Mouse (Mus musculus): ENCODE data around the gene Foxo3. TPM values are rescaled to one million over a fixed set of nuclear protein-coding genes. Genes with fewer than 3 reads are reported as not detected.

Gene Foxo3
- total and polyA plus RNA-seq, 3 experiments = 9.2 to 18.2 (median 12.6) TPM

DNA sequence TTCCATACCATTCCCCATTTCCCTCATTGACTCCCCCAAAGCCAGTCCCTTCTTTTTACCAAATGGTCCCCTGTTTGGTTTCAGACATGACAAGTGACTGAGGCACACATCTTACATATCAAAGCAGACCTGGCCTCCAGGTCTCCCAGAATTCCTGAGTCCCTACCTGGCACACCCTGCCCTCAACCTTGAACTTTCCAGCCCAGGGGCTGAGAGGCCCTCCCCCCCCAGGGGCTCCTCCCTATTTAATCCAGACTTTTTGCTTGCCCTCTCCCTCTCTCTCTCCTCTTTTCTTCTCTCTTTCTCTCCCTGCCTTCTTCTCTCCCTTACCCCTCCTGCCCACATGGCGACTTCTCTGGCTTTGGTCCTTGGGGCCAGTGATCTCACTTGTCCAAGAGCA lies 133.8 kb downstream of the Foxo3 start:
- DNase-seq (ENCODE audit: extremely low read depth) = no peak
- TF ChIP-seq JUND (conservative IDR thresholded peaks at IDR 0.05; ENCODE audit: low read depth, low read length) (no peak), CTCF (conservative IDR thresholded peaks at IDR 0.05 in 1 of 2, IDR thresholded peaks at IDR 0.05 in 1 of 2; ENCODE audit: low read depth in 2 of 2, low read length in 2 of 2) (no peak), BHLHE40 (IDR thresholded peaks at IDR 0.05; ENCODE audit: low read depth, low read length) (no peak), MAFK (IDR thresholded peaks at IDR 0.05; ENCODE audit: insufficient replicate concordance, low read length) (no peak), USF1 (IDR thresholded peaks at IDR 0.05; ENCODE audit: low read depth, low read length) (no peak), RCOR1 (conservative IDR thresholded peaks at IDR 0.05; ENCODE audit: low read depth, low read length) (no peak), RAD21 (IDR thresholded peaks at IDR 0.05; ENCODE audit: low read depth, low read length) (no peak), MEF2A (IDR thresholded peaks at IDR 0.05; ENCODE audit: borderline replicate concordance, low read depth, low read length) (no peak)
- Histone ChIP-seq H3K36me3 (replicated peaks in 1 of 2; ENCODE audit: control insufficient read depth in 1 of 2, insufficient read depth in 1 of 2, low read length in 1 of 2) (no peaks in the 10 kb centered on the region), H3K9ac (ENCODE audit: insufficient read depth, low read depth) (no peak overlapping the region), H3K4me1 (ENCODE audit: control insufficient read depth in 1 of 2, insufficient read depth in 2 of 2) (no peaks in the 10 kb centered on the region), H3K79me2 (replicated peaks; ENCODE audit: control insufficient read depth, extremely low read depth, insufficient read depth, poor library complexity, severe bottlenecking) (no peaks in the 10 kb centered on the region), H3K27me3 (replicated peaks) (no peaks in the 10 kb centered on the region), H3K4me2 (ENCODE audit: insufficient read depth, low read depth, poor library complexity, severe bottlenecking) (no peak overlapping the region), H3K9me3 (replicated peaks; ENCODE audit: low read length) (no peaks in the 10 kb centered on the region), H3K4me3 (replicated peaks in 1 of 3; ENCODE audit: low read depth in 2 of 3, low read length in 2 of 3, poor library complexity in 1 of 3) (no peak overlapping the region), H3K27ac (ENCODE audit: insufficient read depth, low read depth) (no peak overlapping the region)
- in situ Hi-C loops (cut with MboI; ENCODE audit: low pct_ligation_motif_present, low pct_unique_long_range_greater_than_20kb, low sequenced_read_pairs) (no loop called here), dilution Hi-C loops (cut with MboI; ENCODE audit: extremely low pct_ligation_motif_present, extremely low pct_unique_long_range_greater_than_20kb, low sequenced_read_pairs) (no loop called here)

DNA sequence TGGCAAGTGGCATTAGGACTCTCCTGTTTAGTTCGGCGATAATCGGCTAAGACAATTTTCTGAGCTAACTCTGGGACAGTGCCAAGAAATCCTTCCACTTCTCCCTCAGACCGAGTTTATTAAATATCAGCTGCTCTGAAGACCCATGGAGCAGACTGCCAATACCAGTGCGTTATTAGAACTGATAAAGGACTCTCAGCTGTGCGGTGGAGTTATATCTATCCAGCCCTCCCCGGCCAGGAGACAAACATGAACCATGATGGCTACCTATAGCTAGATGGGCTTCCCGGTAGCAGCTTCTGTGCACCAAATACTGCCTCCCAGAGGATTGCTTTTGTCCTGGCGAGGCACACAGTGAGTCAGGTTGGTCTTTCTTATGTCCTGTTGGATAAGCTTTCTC lies 134.5 kb downstream of the Foxo3 start:
- no peaks in the 10 kb centered on the region for H3K9me3 ChIP-seq (replicated peaks; ENCODE audit: low read length)
- dilution Hi-C loops (cut with MboI; ENCODE audit: extremely low pct_ligation_motif_present, extremely low pct_unique_long_range_greater_than_20kb, low sequenced_read_pairs) = no loop called here

DNA sequence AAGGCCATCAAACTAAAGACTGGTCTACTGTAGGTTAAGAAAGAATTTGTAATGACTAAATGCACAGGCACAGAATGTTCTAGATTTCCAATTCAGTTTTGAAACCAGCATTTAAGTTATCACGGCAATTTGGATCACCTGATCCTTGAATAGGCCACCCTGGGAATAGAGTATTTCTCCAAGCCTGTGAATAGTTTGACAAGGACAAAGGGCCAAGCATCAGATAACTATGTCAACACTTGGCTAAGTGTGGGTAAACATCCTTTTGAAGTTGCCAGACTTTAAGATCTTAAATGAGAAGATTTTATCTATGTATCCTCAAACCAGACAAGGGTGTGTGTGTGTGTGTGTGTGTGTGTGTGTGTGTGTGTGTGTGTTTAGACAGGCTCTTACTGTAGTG lies 136.8 kb downstream of the Foxo3 start:
- dilution Hi-C loops (cut with MboI; ENCODE audit: extremely low pct_ligation_motif_present, extremely low pct_unique_long_range_greater_than_20kb, low sequenced_read_pairs) (no loop called here), in situ Hi-C loops (cut with MboI; ENCODE audit: low pct_ligation_motif_present, low pct_unique_long_range_greater_than_20kb, low sequenced_read_pairs) (no loop called here)
- H3K9me3 ChIP-seq (replicated peaks; ENCODE audit: low read length) = no peaks in the 10 kb centered on the region
- H3K9ac ChIP-seq (ENCODE audit: insufficient read depth, low read depth) = no peak overlapping the region
- no peak overlapping the region for H3K4me3 ChIP-seq (replicated peaks in 1 of 3; ENCODE audit: low read depth in 2 of 3, low read length in 2 of 3, poor library complexity in 1 of 3)
- TF ChIP-seq NELFE (IDR thresholded peaks at IDR 0.05; ENCODE audit: low read depth, low read length) = no peak
- no peak overlapping the region for H3K4me2 ChIP-seq (ENCODE audit: insufficient read depth, low read depth, poor library complexity, severe bottlenecking)
- H3K79me2 ChIP-seq (replicated peaks; ENCODE audit: control insufficient read depth, extremely low read depth, insufficient read depth, poor library complexity, severe bottlenecking) = no peaks in the 10 kb centered on the region
- H3K27ac ChIP-seq (ENCODE audit: insufficient read depth, low read depth) = no peak overlapping the region
- no peaks in the 10 kb centered on the region for H3K36me3 ChIP-seq (replicated peaks in 1 of 2; ENCODE audit: control insufficient read depth in 1 of 2, insufficient read depth in 1 of 2, low read length in 1 of 2)
- no peaks in the 10 kb centered on the region for H3K27me3 ChIP-seq (replicated peaks)
- no peaks in the 10 kb centered on the region for H3K4me1 ChIP-seq (ENCODE audit: control insufficient read depth in 1 of 2, insufficient read depth in 2 of 2)
- DNase-seq (ENCODE audit: extremely low read depth) = no peak

More for the DNA sequence above, 134.5 kb downstream of the Foxo3 start:
- H3K27me3 ChIP-seq (replicated peaks) = no peaks in the 10 kb centered on the region
- H3K4me1 ChIP-seq (ENCODE audit: control insufficient read depth in 1 of 2, insufficient read depth in 2 of 2) = no peaks in the 10 kb centered on the region
- no peak overlapping the region for H3K4me3 ChIP-seq (replicated peaks in 1 of 3; ENCODE audit: low read depth in 2 of 3, low read length in 2 of 3, poor library complexity in 1 of 3)
- in situ Hi-C loops (cut with MboI; ENCODE audit: low pct_ligation_motif_present, low pct_unique_long_range_greater_than_20kb, low sequenced_read_pairs) = no loop called here
- no peak overlapping the region for H3K9ac ChIP-seq (ENCODE audit: insufficient read depth, low read depth)
- H3K79me2 ChIP-seq (replicated peaks; ENCODE audit: control insufficient read depth, extremely low read depth, insufficient read depth, poor library complexity, severe bottlenecking) = no peaks in the 10 kb centered on the region
- no peak for DNase-seq (ENCODE audit: extremely low read depth)
- TF ChIP-seq PAX5 (IDR thresholded peaks at IDR 0.05; ENCODE audit: low read length) = no peak
- no peak for TF ChIP-seq CTCF (conservative IDR thresholded peaks at IDR 0.05 in 1 of 2, IDR thresholded peaks at IDR 0.05 in 1 of 2; ENCODE audit: low read depth in 2 of 2, low read length in 2 of 2)
- TF ChIP-seq UBTF (IDR thresholded peaks at IDR 0.05; ENCODE audit: low read depth, low read length) = no peak
- TF ChIP-seq BHLHE40 (IDR thresholded peaks at IDR 0.05; ENCODE audit: low read depth, low read length) = no peak
- TF ChIP-seq RAD21 (IDR thresholded peaks at IDR 0.05; ENCODE audit: low read depth, low read length) = no peak; the same call in none of the 2 replicates
- no peak for TF ChIP-seq IRF4 (IDR thresholded peaks at IDR 0.05; ENCODE audit: low read depth, low read length)
- no peak for TF ChIP-seq CHD1 (IDR thresholded peaks at IDR 0.05; ENCODE audit: low read depth, low read length)
- no peak for TF ChIP-seq TCF12 (IDR thresholded peaks at IDR 0.05; ENCODE audit: low read depth, low read length)
- H3K36me3 ChIP-seq (replicated peaks in 1 of 2; ENCODE audit: control insufficient read depth in 1 of 2, insufficient read depth in 1 of 2, low read length in 1 of 2) = no peaks in the 10 kb centered on the region
- H3K4me2 ChIP-seq (ENCODE audit: insufficient read depth, low read depth, poor library complexity, severe bottlenecking) = no peak overlapping the region
- H3K27ac ChIP-seq (ENCODE audit: insufficient read depth, low read depth) = no peak overlapping the region
